Mouse (Mus musculus) neural tube, embryonic 13.5 days (tissue): ENCODE measurements around the gene March2. TPM values are rescaled to one million over a fixed set of nuclear protein-coding genes. Genes with fewer than 3 reads are reported as not detected.
A peak's percentile ranks its signal among the peaks of the same experiment; 100 is the strongest.

Experiments used
- ATAC-seq: fragments of 200-750 bp; cut with Nextera tagmentation; 2 replicates; pipeline ENCODE4 v1.8.0; 2017; ENCODE audit warnings: low read depth, mild to moderate bottlenecking, moderate TSS enrichment, moderate library complexity
- H3K27ac ChIP-seq: fragments of 300-500 bp; sonication (generic); replicated peaks from 2 replicates; pipeline ENCODE4 v1.5.1; 2015; ENCODE audit warnings: moderate library complexity, mild to moderate bottlenecking, inconsistent platforms
- H3K27me3 ChIP-seq: fragments of 300-500 bp; sonication (generic); 2 replicates; pipeline ENCODE4 v1.6.1; 2015; ENCODE audit warnings: mild to moderate bottlenecking, inconsistent platforms
- H3K36me3 ChIP-seq: fragments of 300-500 bp; sonication (generic); 2 replicates; pipeline ENCODE4 v1.6.1; 2015; ENCODE audit warnings: mild to moderate bottlenecking, inconsistent platforms
- H3K4me1 ChIP-seq: fragments of 300-500 bp; sonication (generic); replicated peaks from 2 replicates; pipeline ENCODE4 v1.6.1; 2015; ENCODE audit warnings: inconsistent platforms
- H3K4me2 ChIP-seq: fragments of 300-500 bp; sonication (generic); 2 replicates; pipeline ENCODE4 v1.6.1; 2015; ENCODE audit warnings: inconsistent platforms, mild to moderate bottlenecking, moderate library complexity
- H3K4me3 ChIP-seq: fragments of 300-500 bp; sonication (generic); 2 replicates; pipeline ENCODE4 v1.5.1; 2015; ENCODE audit warnings: mild to moderate bottlenecking, inconsistent platforms
- H3K9ac ChIP-seq: fragments of 300-500 bp; sonication (generic); 2 replicates; pipeline ENCODE4 v1.6.1; 2015; ENCODE audit warnings: moderate library complexity, mild to moderate bottlenecking, inconsistent platforms
- H3K9me3 ChIP-seq: fragments of 300-500 bp; sonication (generic); 2 replicates; pipeline ENCODE4 v1.6.1; 2016; ENCODE audit warnings: inconsistent platforms
- WGBS: fragments of 180-500 bp; shearing (Covaris S2); methylation state at CpG from one replicate; pipeline ENCODE4 v1.1.7; 2015; 5-methylcytosine and 5-hydroxymethylcytosine counted together
- polyA plus RNA-seq: library from polyadenylated mRNA; unstranded; fragments of >200 nt; fragmentation: Nextera tagmentation; extraction: Ambion mirVana; gene quantifications from 2 replicates; pipeline ENCODE4 v1.2.1, GENCODE M21; 2015

Gene March2
- polyA plus RNA-seq, 1 experiment from 2014 or later: 74.9 TPM

DNA sequence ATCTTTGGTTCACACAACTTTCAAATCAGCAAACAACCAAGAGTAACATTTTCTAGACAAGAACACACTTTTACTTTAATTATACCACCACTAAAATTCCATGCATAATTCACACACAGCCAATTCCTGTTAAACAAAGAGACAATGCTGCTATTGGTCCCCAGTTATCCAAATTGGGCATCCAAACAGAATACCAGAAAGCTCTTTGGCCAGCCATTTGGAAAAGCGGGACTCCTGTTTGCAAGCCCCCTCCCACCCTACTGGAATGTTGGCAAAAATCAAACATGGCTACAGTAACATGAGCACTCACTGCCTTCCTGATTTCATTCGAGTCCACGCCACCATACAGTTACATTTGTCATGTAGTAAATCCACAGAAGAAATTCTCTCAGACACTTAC is 48.8 kb downstream of the March2 start:
- peaks cover 38% of the 10 kb centered on the region for H3K36me3 ChIP-seq
- ATAC-seq: no peak
- H3K4me2 ChIP-seq: no peak overlapping the region
- no peak overlapping the region for H3K4me3 ChIP-seq
- WGBS: 88% methylated on average over 3 of the region's 3 CpGs
- H3K27me3 ChIP-seq: no peaks in the 10 kb centered on the region
- H3K9ac ChIP-seq: no peak overlapping the region
- H3K27ac ChIP-seq: no peak overlapping the region
- peaks cover 14% of the 10 kb centered on the region for H3K4me1 ChIP-seq
- no peaks in the 10 kb centered on the region for H3K9me3 ChIP-seq

DNA sequence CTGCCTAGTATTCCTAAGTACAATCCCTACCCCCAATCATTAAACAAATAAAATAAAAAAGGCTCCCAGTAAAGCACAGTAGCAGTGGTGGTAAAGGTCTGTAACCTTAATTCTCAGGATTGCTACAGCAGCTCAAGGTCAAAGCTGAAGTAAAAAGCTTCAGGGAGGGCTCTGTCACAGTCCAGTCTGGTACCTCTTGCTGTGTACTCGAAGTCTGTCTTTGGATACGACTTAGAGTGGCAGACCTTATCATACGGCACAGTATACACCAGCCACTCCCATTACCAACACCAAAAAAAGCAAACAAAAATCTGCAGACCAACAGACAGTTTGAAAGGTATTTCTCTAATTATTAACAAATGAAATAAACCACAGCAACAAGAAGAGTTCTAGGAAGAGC is 51.7 kb downstream of the March2 start:
- WGBS: 89% methylated on average over 3 of the region's 3 CpGs
- no peak overlapping the region for H3K9ac ChIP-seq
- H3K36me3 ChIP-seq: peaks cover 59% of the 10 kb centered on the region
- H3K27me3 ChIP-seq: no peaks in the 10 kb centered on the region
- no peak overlapping the region for H3K27ac ChIP-seq
- H3K9me3 ChIP-seq: no peaks in the 10 kb centered on the region
- H3K4me3 ChIP-seq: no peak overlapping the region
- peaks cover 14% of the 10 kb centered on the region for H3K4me1 ChIP-seq
- no peak overlapping the region for H3K4me2 ChIP-seq
- ATAC-seq: no peak

DNA sequence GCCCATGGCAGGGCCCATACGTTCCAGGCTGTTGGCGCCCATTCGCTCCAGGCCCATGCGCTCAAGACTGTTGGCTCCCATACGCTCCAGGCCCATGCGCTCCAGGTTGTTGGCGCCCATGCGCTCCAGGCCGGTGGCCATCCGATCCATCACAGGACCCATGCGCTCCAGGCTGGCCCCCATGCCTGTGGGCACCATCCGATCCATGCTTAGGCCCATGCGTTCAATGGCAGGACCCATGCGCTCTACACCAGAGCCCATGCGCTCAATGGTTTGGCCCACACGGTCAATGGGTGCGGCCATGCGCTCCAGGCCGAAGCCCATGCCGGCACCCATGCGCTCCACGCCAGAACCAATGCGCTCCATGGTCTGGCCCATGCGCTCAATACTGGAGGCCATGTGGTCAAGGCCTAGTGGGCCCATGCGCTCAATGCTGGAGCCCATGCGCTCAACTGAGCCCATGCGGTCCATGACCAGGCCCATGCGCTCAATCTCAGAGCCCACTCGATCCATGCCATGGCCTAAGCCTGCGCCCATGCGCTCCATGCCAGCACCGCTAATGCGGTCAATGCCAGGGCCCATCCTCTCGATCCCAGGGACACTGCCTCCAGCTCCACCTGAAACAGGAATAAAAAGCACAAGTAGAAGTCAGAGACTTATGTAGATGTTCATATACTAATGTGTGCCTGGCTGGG is 68.5 kb downstream of the March2 start:
- no peak overlapping the region for H3K4me3 ChIP-seq
- ATAC-seq: peak; percentile 32; the same call in 1 of the 2 replicates
- H3K27me3 ChIP-seq: no peaks in the 10 kb centered on the region
- WGBS: 97% methylated on average over 34 of the region's 34 CpGs
- no peaks in the 10 kb centered on the region for H3K9me3 ChIP-seq
- peaks cover 98% of the 10 kb centered on the region for H3K36me3 ChIP-seq
- H3K4me1 ChIP-seq: no peaks in the 10 kb centered on the region
- H3K27ac ChIP-seq: no peak overlapping the region
- no peak overlapping the region for H3K9ac ChIP-seq
- H3K4me2 ChIP-seq: no peak overlapping the region

DNA sequence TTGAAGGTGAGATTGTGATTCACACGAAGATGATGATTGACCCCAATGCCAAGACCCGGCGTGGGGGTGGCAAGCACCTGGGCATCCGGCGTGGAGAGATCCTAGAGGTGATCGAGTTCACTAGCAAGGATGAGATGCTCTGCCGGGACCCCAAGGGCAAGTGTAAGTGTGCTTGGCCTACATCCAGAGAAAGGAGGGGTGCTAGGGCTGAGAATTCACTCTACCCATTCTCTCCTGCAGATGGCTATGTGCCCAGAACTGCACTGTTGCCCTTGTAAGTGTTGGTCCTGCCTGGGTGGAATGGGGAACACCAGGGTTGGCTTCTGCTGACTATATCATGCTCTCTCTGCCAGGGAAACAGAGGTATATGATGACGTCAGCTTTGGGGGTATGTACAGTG is 73.4 kb downstream of the March2 start:
- Histone ChIP-seq H3K4me3 (no peak overlapping the region), H3K27ac (no peak overlapping the region), H3K4me1 (no peaks in the 10 kb centered on the region), H3K36me3 (peaks cover 91% of the 10 kb centered on the region), H3K9ac (no peak overlapping the region), H3K9me3 (no peaks in the 10 kb centered on the region), H3K4me2 (no peak overlapping the region), H3K27me3 (no peaks in the 10 kb centered on the region)
- WGBS: 97% methylated on average over 8 of the region's 8 CpGs
- no peak for ATAC-seq

DNA sequence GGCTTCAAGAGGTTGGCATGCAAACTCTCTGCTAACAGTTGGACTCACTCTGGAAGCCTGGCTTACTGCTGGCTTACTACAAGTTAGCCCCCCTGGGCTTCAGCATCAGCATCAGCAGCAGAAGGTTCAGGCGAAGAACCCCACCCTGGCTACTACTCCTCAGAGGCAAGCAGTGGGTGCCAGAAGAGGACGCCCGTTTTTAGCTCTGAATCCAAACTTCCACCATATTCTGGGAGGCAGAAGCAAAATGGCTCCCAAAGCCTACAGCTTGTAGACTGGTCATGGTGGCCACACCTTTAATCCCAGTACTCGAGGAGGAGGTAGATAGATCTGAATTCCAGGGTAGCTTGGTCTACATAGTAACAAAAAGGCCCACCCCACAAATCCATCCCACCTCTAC is 74.4 kb downstream of the March2 start:
- Histone ChIP-seq H3K9me3 (no peaks in the 10 kb centered on the region), H3K4me2 (no peak overlapping the region), H3K9ac (no peak overlapping the region), H3K36me3 (peaks cover 83% of the 10 kb centered on the region), H3K4me1 (no peaks in the 10 kb centered on the region), H3K4me3 (no peak overlapping the region), H3K27ac (no peak overlapping the region), H3K27me3 (no peaks in the 10 kb centered on the region)
- 97% methylated on average over 4 of the region's 4 CpGs for WGBS
- ATAC-seq: no peak

DNA sequence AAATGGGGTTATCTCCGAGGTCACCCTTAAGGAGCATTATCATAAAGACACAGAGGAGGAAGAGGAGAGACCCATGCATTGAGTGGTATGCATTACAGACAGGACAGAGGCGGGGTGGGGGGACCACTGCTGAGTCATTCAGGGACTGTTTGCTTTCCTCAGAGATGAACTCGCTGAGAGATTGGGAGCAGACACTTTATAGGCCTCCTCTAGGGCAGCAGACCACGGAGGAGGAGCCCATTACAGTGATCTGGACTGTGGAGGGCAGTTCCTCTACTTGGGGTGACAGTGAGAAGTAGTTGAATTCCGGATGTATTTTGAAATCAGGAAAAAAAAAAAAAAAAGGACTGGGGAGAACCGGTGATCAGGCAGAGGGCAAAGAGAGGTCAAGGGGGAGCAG is 78.7 kb downstream of the March2 start:
- Histone ChIP-seq H3K9me3 (no peaks in the 10 kb centered on the region), H3K4me2 (no peak overlapping the region), H3K36me3 (peaks cover 71% of the 10 kb centered on the region), H3K27ac (no peak overlapping the region), H3K27me3 (no peaks in the 10 kb centered on the region), H3K4me1 (no peaks in the 10 kb centered on the region), H3K9ac (no peak overlapping the region), H3K4me3 (no peak overlapping the region)
- no peak for ATAC-seq
- 67% methylated on average over 6 of the region's 6 CpGs for WGBS

DNA sequence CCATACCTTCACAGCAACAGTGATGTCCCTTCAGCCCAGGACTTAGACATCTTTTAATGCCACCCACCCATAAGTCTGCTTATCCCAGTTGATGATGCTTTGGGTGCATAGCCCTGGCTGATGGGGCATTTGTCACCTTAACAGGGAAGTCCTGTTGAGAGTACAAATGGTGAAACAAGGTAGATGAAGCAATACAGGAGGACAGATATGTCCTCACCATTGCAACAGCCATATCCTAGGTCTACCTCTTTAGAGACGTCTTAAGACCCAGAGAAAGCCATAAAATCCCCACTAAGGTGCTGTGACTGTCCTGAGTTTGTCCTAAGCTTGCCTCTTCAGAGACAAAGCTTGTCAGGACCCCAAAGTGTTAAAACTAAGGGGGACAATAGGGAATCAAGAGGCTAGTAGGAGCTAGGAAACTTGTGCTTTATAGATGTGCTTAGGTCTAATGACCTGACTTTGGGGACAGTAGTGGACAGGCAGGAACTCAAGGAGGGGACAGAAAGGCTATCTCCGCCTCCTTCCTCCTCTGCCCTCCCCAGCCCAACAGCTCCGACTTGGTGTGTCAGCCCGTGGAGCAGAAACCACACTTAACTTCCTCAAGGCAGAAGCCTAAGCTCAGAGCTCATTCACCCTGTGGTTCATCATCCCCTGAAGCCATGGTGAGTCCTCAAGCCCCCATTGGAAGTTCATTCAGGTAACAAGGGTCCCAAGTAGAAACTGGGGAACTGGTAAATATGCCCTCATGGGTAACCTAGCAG is 80.8 kb downstream of the March2 start, which contains the start of gene Pram1:
Pram1 (plus strand) TSS at position 541 of the 761 bp plus-strand sequence.
- Histone ChIP-seq H3K27me3 (no peaks in the 10 kb centered on the region), H3K27ac (no peak within 1 kb of the TSS), H3K4me3 (no peak within 1 kb of the TSS), H3K4me1 (no peaks in the 10 kb centered on the region), H3K4me2 (no peak within 1 kb of the TSS), H3K9ac (no peak within 1 kb of the TSS), H3K9me3 (no peaks in the 10 kb centered on the region), H3K36me3 (peaks cover 62% of the 10 kb centered on the region)
- no peak for ATAC-seq
- 88% methylated on average over 4 of the region's 4 CpGs for WGBS

DNA sequence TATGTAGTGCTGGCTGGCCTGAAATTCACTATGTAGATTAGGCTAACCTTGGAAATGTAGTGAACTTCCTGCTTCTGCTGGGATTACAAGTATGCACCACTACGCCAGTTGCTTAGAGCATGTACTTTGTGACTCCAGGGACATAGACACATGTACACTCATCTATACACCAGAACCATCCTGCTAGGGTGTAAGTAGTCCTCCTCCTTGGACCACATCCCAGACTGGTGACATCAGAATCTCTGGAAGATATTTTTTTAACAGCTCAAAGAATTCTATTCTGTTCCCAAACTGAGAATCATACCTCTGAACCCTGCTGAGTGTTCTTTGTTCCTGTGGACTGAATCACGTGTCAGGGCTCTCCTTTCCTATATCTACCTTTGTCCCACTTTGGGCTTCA is 81.4 kb downstream of the March2 start:
- no peak overlapping the region for H3K4me3 ChIP-seq
- no peak overlapping the region for H3K9ac ChIP-seq
- H3K27me3 ChIP-seq: no peaks in the 10 kb centered on the region
- no peak overlapping the region for H3K27ac ChIP-seq
- no peak for ATAC-seq
- no peaks in the 10 kb centered on the region for H3K9me3 ChIP-seq
- no peak overlapping the region for H3K4me2 ChIP-seq
- H3K4me1 ChIP-seq: no peaks in the 10 kb centered on the region
- 76% methylated on average over 2 of the region's 2 CpGs for WGBS
- H3K36me3 ChIP-seq: peaks cover 61% of the 10 kb centered on the region

Other genes starting within 250 kb of the March2 start
- 45.7 and 54.9 TPM in 2 replicates for gene Adamts10, start 194.5 kb downstream of the March2 start, polyA plus RNA-seq
- 3.4 and 3.7 TPM in 2 replicates for gene Myo1f, start 163.0 kb downstream of the March2 start, polyA plus RNA-seq
- 52.2 and 59.8 TPM in 2 replicates for gene Zfp414, start 89.6 kb downstream of the March2 start, polyA plus RNA-seq
- gene Pram1, start 80.6 kb downstream of the March2 start, polyA plus RNA-seq: 0.36 and 0.80 TPM in 2 replicates
- gene Hnrnpm, start 31.8 kb downstream of the March2 start, polyA plus RNA-seq: 227 and 230 TPM in 2 replicates
- gene Rab11b, start 41.9 kb upstream of the March2 start, polyA plus RNA-seq: 455 and 504 TPM in 2 replicates
- gene Angptl4, start 63.2 kb upstream of the March2 start, polyA plus RNA-seq: 22.8 and 24.5 TPM in 2 replicates
- gene Kank3, start 91.8 kb upstream of the March2 start, polyA plus RNA-seq: 36.2 and 40.3 TPM in 2 replicates
- gene Rps28, start 105.9 kb upstream of the March2 start, polyA plus RNA-seq: 530 and 625 TPM in 2 replicates
- 558 and 559 TPM in 2 replicates for gene Ndufa7, start 105.9 kb upstream of the March2 start, polyA plus RNA-seq
- gene Cd320, start 124.4 kb upstream of the March2 start, polyA plus RNA-seq: 52.7 and 57.4 TPM in 2 replicates
- not detected in 2 replicates for gene Gm7029, start 155.2 kb upstream of the March2 start, polyA plus RNA-seq
- 1.2 and 2.5 TPM in 2 replicates for gene Kifc1, start 172.0 kb upstream of the March2 start, polyA plus RNA-seq
- gene Platr17, start 186.5 kb upstream of the March2 start, polyA plus RNA-seq: 0.43 TPM in 1 of 2 replicates, not detected in the other
- 51.0 TPM in 2 replicates for gene Daxx, start 190.7 kb upstream of the March2 start, polyA plus RNA-seq
- 30.4 and 31.1 TPM in 2 replicates for gene Tapbp, start 197.2 kb upstream of the March2 start, polyA plus RNA-seq
- gene Zbtb22, start 197.2 kb upstream of the March2 start, polyA plus RNA-seq: 17.3 and 17.7 TPM in 2 replicates
- 59.5 and 64.7 TPM in 2 replicates for gene Rgl2, start 210.9 kb upstream of the March2 start, polyA plus RNA-seq
- gene Pfdn6, start 221.7 kb upstream of the March2 start, polyA plus RNA-seq: 178 and 182 TPM in 2 replicates
- 26.9 and 27.6 TPM in 2 replicates for gene Wdr46, start 222.0 kb upstream of the March2 start, polyA plus RNA-seq
- gene B3galt4, start 232.8 kb upstream of the March2 start, polyA plus RNA-seq: 10.8 and 11.7 TPM in 2 replicates
- gene Vps52, start 237.1 kb upstream of the March2 start, polyA plus RNA-seq: 63.5 and 67.5 TPM in 2 replicates
- 912 and 939 TPM in 2 replicates for gene Rps18, start 237.3 kb upstream of the March2 start, polyA plus RNA-seq